Mouse (Mus musculus) hindlimb bud, embryonic 11.5 days (tissue): Measurements from ENCODE around the gene Bcl10.
"Not testable (repeated sequence)": the region's sequence is repeated elsewhere in the genome, so short reads cannot be mapped to it uniquely, and the experiment has no call there.

ENCODE experiments used
- DNase-seq: peaks from one replicate; pipeline ENCODE4 v3.0.0-alpha.2; 2012; ENCODE audit warnings: low read depth, low spot score; ENCODE audit errors: extremely low spot score

Bcl10 gene

GRCm38 (mm10) chr3:145947539-145948204, 25.1 kb downstream of the Bcl10 start:
- DNase-seq = no peak

GRCm38 (mm10) chr3:145950034-145950814, 27.6 kb downstream of the Bcl10 start:
- no peak for DNase-seq

- no peak for DNase-seq
Measured at GRCm38 (mm10) chr3:145950815-145951130, 28.2 kb downstream of the Bcl10 start.

- DNase-seq = no peak
Measured at GRCm38 (mm10) chr3:145951287-145952165, 28.9 kb downstream of the Bcl10 start.

GRCm38 (mm10) chr3:145952945-145953344, 30.3 kb downstream of the Bcl10 start:
- no peak for DNase-seq

- no peak for DNase-seq
Measured at GRCm38 (mm10) chr3:145953411-145953810, 30.8 kb downstream of the Bcl10 start.

- DNase-seq = no peak
Measured at GRCm38 (mm10) chr3:145959824-145960223, 37.2 kb downstream of the Bcl10 start.

- DNase-seq = no peak
Measured at GRCm38 (mm10) chr3:145962411-145962810, 39.8 kb downstream of the Bcl10 start.

GRCm38 (mm10) chr3:145963101-145964017, 40.8 kb downstream of the Bcl10 start:
- no peak for DNase-seq

- DNase-seq = no peak
Measured at GRCm38 (mm10) chr3:145964018-145964387, 41.4 kb downstream of the Bcl10 start.

- DNase-seq = no peak
Measured at GRCm38 (mm10) chr3:145964473-145964872, 41.9 kb downstream of the Bcl10 start.

- not testable (repeated sequence) for DNase-seq
Measured at GRCm38 (mm10) chr3:145965583-145965982, 43.0 kb downstream of the Bcl10 start.

- no peak for DNase-seq
Measured at GRCm38 (mm10) chr3:145966806-145967205, 44.2 kb downstream of the Bcl10 start.

GRCm38 (mm10) chr3:145969031-145969501, 46.5 kb downstream of the Bcl10 start:
- DNase-seq = no peak

- DNase-seq = no peak
Measured at GRCm38 (mm10) chr3:145971501-145971900, 48.9 kb downstream of the Bcl10 start.

- no peak for DNase-seq
Measured at GRCm38 (mm10) chr3:145974986-145975385, 52.4 kb downstream of the Bcl10 start.
